Mouse (Mus musculus) kidney, adult 11 months (tissue): ENCODE measurements around the gene Lzic.

Source experiments
- DNase-seq: peaks from one replicate; pipeline ENCODE4 v3.0.0; 2022

The Lzic gene

DNA sequence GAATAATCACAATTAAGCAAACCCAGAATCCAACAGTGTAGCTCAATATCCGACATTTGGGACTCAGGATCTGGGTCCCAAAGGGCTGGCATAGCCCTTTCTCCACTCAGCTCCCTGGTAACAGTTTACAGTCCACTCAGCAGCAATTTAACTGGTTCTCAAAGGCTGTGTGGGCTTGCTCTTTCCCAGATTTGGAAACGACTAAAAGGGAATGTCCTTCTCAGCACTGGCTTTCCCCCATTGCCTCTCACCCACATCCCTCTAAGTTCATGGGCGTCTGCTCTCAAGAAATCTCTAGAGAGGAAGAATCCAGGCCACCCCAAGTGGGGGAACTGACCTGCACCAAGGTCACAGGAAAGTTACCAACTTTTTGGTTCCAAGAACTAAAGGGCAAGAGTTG, 463 bp upstream of the Lzic start:
- no peak for DNase-seq

DNA sequence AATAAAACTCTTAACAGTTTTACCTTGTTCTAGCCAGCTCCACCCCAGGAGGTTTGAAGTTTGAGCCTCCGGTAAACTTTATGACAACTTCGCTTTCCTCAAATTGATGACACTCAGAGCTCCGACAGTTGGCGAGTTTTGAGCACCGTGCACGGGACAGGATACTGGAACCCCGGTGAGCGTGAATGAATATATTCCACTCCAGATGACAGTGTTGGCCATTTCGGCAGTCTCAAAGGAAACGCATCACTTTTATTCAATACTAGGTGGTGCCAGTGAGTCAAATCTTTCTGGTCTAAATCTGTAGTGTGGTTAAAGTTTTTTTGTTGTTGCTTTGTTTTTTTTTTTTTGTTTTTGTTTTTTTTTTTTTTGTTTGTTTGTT, 787 bp downstream of the Lzic start:
- peak; percentile 12 for DNase-seq

DNA sequence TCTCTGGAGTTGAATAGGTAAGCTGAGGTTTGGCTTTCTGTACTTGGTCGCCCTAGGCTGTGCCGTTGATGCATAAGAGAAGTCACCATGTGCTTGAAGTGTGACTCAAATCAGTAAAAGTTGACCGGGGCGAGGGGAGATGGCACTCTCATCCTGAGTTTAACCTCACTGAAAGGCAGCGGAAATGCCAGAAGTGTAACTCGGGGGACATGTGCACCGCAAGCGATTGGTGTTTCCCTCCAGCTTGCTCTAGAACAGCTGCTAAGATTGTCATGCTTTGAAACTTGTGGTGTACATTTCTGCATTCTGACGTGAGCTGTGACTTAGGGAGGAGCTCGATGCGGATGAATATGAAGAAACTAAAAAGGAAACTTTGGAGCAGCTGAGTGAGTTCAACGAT, 2.7 kb downstream of the Lzic start:
- DNase-seq: no peak

DNA sequence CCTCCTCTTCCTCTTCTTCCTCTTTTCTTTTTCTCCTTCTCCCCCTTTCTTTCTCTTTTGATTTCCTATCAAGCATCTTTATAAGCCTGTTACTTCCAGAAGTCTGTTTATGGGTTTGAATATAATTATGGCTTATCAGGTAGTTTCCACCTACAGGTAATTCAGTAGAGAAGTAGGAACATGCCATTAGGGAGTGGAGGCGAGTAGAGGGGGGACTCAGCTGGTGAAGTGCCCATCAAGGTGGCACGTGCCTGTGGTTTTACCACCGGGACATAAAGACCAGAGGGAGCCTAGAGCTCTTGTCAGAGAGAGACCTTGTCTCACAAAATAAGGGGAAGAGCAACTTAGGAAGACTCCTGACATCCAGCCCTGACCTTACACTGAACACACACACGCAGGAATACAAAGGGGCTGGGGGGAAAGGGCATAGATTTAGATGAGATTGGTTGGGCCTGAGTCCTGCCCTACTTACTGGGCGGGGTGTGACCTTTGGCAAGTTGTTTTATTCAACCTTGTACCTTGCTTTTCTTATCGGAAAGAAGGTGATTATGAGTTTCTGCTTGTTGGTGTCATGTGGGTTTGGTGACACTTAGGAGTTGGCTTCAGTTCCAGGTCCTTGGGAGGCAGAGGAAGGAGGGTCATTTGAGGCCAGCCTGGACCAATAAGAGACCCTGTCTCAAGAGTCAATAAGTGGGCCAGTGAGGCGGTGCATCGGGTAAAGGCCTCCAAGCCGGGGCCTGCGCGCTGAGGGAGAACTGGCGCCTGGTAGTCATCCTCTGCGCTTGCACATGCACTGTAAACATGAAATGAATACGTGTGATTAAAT, 4.6 kb downstream of the Lzic start:
- DNase-seq: no peak

DNA sequence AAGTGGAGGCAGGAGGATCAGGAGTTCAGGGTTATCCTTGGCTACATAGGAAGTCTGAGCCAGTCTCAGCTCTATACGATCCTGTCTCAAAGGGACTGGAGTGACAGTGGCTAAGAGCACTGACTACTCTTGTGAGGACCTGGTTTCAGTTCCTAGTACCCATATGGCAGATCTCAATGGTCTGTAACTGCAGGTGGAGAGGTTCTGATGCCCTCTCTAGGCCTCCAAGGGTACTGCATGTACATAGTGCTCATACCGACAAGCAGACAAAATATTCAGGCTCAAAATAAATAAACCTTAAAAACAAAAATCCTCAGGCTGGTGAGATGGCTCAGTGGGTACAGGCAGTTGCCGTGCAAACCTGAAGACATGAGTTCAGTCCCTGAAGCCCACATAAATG, 6.1 kb downstream of the Lzic start:
- DNase-seq: no peak

DNA sequence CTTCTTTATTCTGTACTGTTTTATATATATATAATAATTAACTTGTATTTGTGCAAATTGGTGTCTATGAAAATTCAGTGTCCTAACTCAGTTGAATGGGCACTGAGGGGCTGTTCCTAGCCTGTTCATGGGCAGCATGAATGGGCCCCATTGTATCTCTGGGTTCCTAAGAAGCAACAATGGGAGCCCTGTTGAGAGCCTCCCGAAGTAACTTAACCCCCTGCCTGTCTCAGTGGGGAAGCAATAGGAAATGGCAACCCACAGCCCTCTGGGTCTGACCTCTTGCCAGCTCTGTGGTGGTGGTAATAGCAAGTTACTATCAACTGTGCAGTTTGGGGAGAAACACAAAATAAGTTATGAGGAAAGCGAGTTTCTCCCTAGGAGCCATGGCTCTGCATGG, 11.6 kb downstream of the Lzic start:
- no peak for DNase-seq

DNA sequence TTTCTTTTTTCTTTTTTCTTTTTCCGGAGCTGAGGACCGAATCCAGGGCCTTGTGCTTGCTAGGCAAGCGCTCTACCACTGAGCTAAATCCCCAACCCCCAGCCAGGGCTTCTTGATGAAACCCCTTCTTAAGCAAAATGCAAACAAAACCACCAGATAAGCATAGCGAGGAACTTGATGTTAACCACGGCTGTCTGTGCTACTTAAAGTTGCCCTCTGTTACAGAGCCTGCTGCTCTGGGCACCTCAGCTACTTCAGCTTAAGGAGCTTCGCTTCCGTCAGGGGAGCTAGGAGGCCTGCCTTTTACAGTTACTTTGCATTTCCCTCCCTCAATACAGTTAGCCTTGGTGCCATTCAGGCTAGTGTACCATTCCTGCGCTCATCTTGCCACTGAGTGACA, 13.9 kb downstream of the Lzic start:
- DNase-seq: no peak

DNA sequence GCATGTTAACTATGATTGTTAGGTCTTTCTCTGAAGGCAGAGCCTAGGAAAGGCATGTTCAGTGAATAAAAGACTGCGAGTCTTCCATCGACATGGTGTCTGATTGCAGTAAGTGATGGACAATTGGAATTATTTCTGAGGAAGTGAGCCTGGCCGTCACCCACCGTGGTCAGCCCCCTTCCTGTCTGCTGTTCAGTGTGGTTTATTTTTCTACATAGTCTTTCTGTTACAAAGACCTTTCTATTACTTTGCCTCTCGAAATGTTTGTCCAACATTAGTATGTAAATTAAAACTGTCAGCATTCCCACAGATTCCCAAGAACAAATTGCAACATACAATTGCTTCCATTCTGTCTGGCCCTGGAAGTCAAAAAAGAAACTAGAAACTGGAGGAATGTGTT, 14.8 kb downstream of the Lzic start:
- DNase-seq: no peak

DNA sequence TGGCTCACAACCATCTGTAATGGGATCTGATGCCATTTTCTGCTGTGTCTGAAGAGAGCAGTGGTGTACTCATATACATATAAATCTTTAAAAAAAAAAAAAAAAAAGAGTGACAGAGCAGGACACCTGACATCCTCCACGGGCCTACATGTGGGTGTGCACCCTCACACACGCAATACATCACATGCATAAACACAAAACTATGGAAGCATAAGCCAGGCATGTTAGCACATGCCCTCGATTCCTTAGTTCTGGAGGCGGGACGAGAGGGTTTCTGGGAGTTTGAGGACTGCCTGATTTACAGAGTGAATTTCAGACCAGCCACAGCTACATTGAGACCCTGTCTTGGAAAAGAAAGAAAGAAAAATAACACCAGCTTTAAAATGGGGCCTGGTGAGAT, 19.3 kb downstream of the Lzic start:
- no peak for DNase-seq

DNA sequence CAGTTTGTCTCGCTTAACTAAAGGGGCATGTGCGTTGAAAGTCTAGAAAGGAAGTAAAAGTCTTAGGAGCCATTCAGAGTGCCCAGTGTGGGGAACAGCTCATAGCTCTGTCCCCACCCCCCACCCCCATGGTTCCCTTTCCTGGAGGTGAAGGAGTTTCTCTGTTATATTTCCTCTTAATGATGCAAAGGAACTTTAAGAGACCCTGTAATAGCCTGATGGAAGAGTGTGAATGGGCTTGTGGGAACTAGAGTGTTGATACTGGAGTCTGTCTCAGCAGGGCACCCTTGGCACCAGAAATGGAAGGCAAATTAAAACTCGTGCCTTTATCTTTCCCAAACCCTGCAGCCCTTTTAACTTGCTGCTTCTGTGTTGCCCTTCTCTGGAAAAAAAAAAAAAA, 19.8 kb downstream of the Lzic start:
- DNase-seq: no peak

DNA sequence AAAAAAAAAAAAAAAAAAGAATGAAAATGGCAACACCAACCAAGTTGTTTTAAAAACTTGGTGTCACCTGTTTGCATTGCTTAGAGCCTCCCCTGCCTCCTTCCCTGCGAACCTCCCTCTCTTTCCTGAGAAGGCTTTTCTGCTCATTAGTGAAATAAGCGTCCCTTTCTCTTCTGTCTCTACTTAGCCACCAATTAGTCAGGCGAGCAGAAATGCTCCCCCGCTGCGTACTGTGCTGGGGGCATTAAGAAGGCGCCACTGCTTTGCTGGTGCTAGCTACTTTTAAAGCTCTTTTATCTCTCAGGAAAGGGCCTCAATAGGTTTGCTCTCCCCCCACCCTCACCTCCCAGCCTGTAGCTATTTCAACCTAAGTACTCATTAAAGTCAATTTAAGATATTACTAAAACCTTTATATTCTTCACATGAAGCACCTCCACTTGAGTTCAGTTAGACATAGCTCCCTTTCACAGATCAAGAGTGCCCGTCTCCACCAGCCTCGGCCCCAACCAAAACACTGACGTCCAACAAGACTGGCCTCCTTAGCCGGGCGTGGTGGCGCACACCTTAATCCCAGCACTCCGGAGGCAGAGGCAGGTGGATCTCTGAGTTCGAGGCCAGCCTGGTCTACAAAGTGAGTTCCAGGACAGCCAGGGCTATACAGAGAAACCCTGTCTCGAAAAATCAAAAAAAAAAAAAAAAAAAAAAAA, 20.4 kb downstream of the Lzic start:
- no peak for DNase-seq

DNA sequence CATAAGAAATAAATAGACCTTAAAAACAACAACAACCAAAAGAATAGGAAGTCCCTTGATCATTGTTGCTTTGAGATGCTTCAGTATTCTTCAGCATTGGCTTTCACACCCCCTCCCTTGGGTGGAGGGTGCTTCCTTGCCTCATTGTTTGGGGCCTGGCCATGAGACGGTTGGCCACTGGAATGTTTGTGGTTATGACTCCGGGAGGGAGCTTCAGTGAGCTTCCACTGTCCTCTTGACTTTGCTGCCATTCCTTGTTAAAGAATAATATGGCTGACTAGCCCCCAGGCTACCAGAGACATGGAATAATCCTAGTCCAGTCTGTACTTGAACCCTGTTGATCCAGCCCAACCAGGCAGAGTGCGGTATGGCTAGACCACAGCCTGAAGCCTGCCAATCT, 21.9 kb downstream of the Lzic start:
- no peak for DNase-seq

DNA sequence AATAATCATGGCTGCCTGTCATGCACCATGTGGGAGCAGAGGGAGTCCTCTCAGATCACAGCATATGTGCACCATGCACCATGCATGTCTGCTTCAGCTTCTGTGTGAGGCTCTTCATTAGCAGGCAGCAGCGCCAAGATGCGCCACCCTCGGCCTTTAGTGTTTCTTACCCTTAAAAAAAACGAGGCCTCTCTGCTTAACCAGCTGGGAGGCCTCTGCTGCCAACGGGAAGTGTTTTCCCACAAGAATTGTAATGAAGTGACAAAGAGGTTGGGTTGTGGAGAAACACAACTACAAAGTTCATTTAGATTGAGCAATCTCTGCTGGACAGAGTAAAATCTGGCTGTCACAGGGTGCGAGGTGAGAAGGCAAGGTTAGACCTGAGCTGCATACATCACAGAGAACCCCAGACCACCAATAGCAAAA, 26.2 kb downstream of the Lzic start:
- DNase-seq: no peak

DNA sequence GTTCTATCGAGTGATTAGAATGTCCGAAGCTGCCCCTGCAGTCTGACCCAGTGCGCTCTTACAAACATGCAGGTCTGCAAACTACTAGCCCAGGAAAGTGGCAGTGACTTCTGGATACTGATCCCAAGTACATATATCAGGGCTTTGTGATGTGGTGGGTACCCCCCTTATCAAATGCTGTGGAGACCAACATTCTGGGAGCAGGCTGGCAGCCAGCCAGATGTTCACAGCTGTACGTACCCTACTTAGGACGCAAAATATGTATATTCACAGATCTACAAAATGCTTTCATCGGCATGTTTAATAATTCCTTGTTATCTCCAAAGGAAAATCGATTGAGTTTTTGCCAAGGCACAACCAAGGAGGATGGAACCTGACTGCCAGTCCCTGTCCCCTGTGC, 27.0 kb downstream of the Lzic start:
- no peak for DNase-seq

DNA sequence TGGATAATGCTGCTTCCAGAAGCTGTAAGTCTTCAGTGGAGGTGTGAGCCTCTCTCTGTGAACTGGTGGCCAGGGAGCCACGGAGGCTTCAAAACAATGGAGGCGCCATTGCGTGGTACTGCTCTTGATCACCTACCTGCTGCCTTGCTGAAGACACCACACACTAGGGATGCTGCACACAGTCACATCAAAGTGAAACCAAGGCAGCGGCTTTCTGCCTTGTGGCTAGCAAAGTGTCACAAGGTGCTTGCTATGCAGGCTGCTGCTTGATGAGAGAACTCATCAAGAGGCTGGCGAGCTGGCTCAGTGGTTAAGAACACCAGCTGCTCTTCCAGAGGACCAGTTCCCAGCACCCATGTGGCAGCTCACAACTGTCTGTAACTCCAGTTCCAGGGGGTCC, 30.7 kb downstream of the Lzic start:
- no peak for DNase-seq

DNA sequence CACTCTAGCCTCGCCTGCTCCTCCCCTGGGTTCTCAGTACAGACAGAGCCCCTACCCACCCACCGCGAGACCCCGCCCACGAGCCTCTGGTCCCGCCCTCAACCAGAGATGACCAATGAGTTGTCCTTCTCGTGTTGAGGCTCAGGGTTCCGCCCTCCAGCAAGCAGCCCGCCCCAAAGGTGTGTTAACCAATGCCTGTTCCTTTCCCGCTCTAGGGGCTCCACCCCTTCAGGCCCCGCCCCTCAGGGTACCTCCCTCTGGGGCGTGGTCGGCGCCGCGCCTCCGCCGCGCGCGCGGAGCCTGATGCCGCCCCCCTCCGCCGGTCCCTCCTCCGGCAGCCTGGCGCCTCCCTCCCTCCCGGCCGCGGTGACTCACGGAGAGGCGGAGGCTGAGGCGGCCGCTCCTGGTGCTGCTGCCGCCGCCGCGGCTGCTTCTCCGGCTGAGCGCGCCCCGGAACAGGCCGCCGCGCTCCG, 32.9 kb downstream of the Lzic start, which contains the start of gene Ctnnbip1:
Gene Ctnnbip1 (plus strand): TSS at position 369 of the 473 bp plus-strand sequence.
- peak; percentile 99 for DNase-seq

DNA sequence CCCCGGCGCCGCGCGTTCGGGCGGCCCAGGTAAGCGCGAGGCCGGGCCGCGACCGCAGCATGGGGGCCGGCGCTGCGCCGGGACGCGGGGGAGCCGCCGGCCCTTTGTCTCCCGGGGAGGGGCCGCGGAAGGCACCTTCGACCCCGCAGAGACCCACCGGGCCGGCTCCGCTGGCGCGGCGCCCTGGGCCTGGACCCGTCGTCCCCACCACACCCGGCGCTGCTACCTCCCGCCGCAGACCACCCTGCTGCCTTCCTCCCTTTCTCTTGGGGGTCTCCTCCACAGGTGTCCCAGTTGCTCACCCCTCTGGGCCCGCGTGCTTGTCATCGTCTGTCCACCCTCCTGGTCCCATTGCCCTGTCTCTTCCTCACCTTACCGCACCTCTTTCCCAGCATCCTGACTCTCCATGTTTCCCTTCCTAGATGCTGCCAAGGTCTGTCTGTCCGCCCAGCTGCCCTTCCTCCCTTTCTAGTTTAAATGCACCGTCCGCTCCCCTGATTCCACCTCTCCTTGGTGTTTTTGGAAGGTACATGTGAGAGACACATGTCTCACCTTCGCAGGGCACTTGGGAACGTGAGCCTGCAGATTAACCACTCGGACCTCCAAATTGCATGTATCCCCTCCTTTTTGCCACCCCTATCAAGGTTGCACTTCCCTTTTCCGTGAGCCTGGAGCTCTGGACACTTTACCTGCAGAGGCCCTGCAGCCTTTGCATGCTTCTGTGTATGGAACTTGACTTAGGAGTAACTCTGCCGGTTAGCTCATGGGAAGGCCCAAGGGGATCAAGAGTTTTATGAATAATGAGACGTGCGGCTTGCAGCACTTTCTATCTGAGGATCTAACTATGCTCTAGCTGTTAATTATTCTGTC, 33.6 kb downstream of the Lzic start:
- peak; percentile 14 for DNase-seq

DNA sequence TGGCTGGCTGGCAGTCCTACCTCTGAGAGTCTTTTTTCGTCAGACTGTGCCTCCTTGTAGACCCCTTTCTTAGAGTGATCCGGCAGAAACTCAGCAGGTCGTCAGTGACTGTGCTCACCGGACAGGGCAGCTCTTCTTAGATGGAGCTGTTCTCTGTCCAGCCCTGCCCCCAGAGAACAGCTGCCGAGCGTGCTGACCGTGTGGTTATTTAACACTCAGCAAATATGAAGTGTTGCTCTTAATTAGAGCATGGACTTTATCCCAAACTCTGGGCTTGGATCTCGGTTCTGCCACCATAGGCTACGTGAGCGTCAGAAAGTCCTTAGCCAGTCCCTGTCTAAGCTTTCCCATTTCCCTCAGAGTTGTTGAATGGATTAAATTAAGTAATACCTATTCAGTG, 36.2 kb downstream of the Lzic start:
- peak; percentile 64 for DNase-seq

DNA sequence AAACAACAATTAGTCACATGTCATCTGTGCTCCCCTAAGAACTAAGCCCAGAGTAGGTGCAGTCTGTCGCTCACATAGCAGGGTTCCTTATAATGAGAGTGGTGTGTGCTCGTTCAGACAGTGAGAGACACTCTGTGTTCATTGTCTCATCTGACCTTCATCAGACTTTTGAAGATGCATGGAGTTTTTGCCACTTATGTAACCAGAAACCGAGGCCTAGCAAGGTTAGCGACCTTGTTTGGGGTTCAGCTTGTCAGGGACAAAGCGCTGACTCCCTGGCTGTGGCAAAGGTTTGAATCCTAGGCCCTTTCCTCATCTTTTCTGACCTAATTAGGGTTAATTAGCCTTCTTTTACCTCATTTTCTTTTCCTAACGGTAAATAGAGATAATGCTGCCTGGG, 38.9 kb downstream of the Lzic start:
- DNase-seq: no peak

DNA sequence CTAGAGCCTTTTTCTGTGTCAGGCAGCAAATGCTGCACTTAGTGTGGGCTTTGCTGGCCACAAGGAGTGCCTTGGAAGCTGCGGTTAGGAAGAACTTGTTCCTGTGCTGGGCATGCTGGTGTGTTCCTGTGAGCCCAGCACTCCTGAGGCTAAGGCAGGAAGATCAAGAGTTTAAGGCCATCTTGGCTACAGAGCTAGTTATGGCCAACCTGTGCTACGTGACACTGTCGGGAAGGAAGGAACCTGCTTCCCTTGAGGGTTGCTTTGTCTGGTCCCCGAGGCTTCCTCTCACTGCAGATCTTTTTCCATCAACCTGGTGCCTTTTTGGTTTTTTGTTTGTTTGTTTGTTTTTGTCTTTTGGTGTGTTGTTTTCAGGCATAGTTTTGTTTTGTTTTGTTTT, 40.1 kb downstream of the Lzic start:
- DNase-seq: no peak

DNA sequence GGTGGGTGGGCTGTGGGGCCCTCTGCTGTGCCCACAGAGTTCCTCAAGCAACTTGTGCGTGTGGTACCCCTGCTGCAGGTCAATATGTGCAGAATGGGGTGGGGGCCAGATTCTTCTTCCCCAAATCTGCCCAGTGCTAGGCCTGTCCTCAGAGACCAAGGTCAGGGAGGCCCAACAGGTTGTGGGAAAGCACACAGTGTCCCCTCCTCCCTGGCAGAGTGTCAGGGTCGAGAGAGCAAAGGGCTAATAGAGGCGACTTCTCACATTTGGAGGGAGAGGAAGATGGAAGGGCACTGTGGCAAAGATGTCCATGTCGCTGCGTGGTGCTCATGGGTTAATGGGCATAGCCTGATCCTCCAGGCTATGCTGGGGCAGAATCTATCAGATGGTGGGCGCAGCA, 40.8 kb downstream of the Lzic start:
- DNase-seq: no peak

DNA sequence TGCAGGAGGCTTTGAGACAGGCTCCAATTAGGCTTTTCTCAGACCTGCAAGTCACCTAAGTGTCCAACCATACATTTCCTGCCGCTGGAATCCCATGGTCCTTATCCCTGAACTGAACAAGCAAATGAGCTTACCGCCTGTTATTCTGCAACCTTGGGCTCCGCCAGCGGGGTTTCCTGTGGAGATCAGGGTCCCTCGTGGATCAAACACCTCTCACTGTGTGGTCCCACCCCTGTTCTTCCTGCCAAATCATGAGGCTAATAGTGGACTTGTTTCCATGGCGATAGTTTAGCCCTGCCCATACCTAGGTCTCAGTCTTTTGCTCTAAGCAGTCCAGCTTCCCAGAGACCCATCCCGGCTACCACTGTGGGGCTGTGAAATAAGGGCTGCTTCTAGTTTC, 41.3 kb downstream of the Lzic start:
- DNase-seq: no peak

DNA sequence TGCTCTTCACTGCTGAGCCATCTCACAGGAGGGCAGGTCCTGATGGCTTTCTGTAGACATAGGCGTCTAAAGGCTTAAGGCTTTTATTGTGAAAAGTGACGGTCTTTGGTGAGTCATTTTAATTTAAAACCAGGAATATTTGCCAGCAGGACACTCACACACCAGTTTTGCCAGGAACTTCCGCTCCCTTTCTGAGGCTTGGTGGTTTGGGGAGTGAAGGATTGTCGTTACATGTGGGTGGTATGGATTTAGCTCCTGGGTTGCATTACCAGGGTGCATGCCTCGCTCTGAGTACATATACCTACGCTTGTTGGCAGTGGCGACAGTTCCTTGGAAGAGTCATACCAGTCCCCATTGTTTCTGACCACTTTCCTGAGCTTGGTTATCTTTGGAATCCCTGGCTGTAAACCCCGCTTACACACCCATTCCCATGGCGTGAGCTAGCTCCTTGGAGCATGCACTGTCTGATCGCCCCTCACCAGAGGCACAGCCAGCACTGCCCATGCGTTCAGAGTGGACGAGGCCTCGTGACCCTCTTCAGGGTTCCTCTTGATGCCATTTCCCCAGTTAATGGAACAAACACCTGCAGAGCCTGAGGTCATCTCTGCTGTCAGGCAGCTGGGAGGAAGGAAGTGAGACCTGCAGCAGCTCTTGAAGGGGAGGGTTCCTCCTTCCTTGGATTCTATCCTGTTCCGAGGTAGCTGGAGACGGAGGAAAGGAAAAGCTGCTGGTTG, 42.8 kb downstream of the Lzic start:
- DNase-seq: no peak
